Mouse (Mus musculus) limb, embryonic 15.5 days (tissue): ENCODE measurements at regions not wholly inside any gene's neighbourhood (a gene's known extent, or its start where the extent isn't known, plus 50 kb on each side); places are given as distances from the start of the nearest gene placed in this dataset.

ENCODE experiments used
- ATAC-seq: fragments of 200-750 bp; cut with Nextera tagmentation; 2 replicates; pipeline ENCODE4 v1.8.0; 2017; ENCODE audit warnings: low read depth, moderate TSS enrichment; ENCODE audit not compliant: insufficient number of reproducible peaks, low FRiP score, low TSS enrichment
- H3K27ac ChIP-seq: fragments of 300-500 bp; sonication (generic); 2 replicates; pipeline ENCODE4 v1.5.1; 2015; ENCODE audit warnings: moderate library complexity, mild to moderate bottlenecking, inconsistent platforms
- H3K27me3 ChIP-seq: fragments of 300-500 bp; sonication (generic); 2 replicates; pipeline ENCODE4 v1.6.1; 2015; ENCODE audit warnings: inconsistent platforms
- H3K36me3 ChIP-seq: fragments of 300-500 bp; sonication (generic); 2 replicates; pipeline ENCODE4 v1.6.1; 2015; ENCODE audit warnings: inconsistent platforms
- H3K4me1 ChIP-seq: fragments of 300-500 bp; sonication (generic); 2 replicates; pipeline ENCODE4 v1.6.1; 2015; ENCODE audit warnings: inconsistent platforms
- H3K4me2 ChIP-seq: fragments of 300-500 bp; sonication (generic); 2 replicates; pipeline ENCODE4 v1.6.1; 2015; ENCODE audit warnings: mild to moderate bottlenecking, inconsistent platforms
- H3K4me3 ChIP-seq: fragments of 300-500 bp; sonication (generic); 2 replicates; pipeline ENCODE4 v1.5.1; 2015; ENCODE audit warnings: mild to moderate bottlenecking, inconsistent platforms
- H3K9ac ChIP-seq: fragments of 300-500 bp; sonication (generic); 2 replicates; pipeline ENCODE4 v1.6.1; 2015; ENCODE audit warnings: inconsistent platforms
- H3K9me3 ChIP-seq: fragments of 300-500 bp; sonication (generic); 2 replicates; pipeline ENCODE4 v1.6.1; 2016; ENCODE audit warnings: inconsistent platforms
- WGBS: fragments of 180-500 bp; shearing (Covaris S2); methylation state at CpG from one replicate; pipeline ENCODE4 v1.1.7; 2015; 5-methylcytosine and 5-hydroxymethylcytosine counted together

DNA sequence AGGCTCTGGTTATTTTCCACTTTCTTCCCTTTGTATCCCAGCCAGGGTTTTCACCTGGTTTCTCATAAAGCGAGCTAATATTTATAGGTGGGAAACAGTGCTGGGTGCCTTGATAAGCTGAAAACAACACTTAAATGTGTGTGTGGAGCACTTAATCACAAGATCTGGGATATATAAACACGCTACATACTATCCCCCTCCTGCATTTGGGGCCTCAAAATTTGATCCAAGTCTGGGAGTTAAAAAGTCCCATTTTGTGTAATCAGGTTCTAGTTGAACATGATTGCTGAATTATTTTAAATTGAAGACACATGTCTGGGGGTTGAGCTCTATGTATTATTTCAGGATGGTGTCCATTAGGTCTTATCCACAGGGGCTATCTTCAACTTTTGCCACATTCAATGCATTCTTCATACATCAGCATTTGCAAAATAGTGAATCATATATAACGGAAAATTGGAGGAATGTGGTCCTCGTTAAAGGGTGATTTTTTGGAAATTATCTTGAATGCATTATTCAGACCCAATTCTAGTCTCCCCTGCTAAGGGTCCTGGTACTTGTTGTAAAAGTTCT, 303.2 kb upstream of the Npvf start:
- Histone ChIP-seq H3K36me3 (no peaks in the 10 kb centered on the region), H3K4me1 (peaks cover 5% of the 10 kb centered on the region; the same call in 1 of the 2 replicates)
- no peak for ATAC-seq

DNA sequence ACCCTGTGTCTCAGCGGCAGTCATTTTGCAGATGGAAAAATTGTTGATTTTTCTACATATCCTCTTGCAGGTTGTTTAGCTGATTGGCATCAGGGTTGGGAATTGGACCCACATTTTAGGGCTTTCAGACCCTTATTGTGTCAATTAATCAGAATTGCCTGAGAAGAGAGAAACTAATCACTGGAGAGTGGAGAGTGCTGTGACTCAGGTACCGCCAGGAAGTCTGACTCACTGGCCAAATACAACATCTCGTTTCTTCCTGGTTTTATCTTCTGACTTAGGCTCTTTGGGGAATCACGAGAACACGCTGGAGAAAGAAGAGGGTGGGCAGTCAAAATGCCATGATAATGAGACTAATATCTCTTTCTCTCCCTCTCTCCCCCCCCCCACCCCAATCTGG, 306.1 kb upstream of the Npvf start:
- ATAC-seq: no peak
- Histone ChIP-seq H3K27me3 (no peaks in the 10 kb centered on the region), H3K9me3 (no peaks in the 10 kb centered on the region), H3K27ac (no peak overlapping the region), H3K4me2 (no peak overlapping the region), H3K4me1 (peaks cover 5% of the 10 kb centered on the region; the same call in 1 of the 2 replicates), H3K9ac (no peak overlapping the region), H3K36me3 (no peaks in the 10 kb centered on the region), H3K4me3 (no peak overlapping the region)
- WGBS: 73% methylated on average over 5 of the region's 5 CpGs

More for the DNA sequence above, 303.2 kb upstream of the Npvf start:
- Histone ChIP-seq H3K4me3 (no peak overlapping the region), H3K27ac (peak overlapping the region; percentile 34), H3K9ac (no peak overlapping the region), H3K9me3 (no peaks in the 10 kb centered on the region), H3K4me2 (no peak overlapping the region), H3K27me3 (no peaks in the 10 kb centered on the region)
- 63% methylated on average over 4 of the region's 4 CpGs for WGBS

DNA sequence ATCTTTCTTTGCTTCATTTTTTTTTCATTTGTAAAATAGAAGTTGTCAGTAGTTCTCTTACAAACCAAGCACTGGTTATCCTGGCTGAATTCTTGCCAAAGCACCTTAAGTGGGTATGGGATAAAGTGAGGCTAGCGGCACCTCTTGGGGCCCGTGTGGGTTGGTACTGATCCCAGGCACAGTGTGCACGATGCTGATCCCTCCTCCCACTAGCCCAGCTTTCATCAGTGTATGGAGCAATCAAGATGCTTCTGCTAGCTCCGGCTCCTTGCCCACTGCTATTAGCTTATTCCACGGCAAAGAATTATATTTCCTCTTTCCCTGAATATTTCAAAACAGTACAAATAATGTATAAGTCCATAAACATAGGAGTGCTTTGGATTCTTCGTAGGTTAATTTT, 307.4 kb upstream of the Npvf start:
- Histone ChIP-seq H3K4me3 (no peak overlapping the region), H3K9me3 (no peaks in the 10 kb centered on the region), H3K36me3 (no peaks in the 10 kb centered on the region), H3K4me1 (peaks cover 5% of the 10 kb centered on the region; the same call in 1 of the 2 replicates), H3K9ac (no peak overlapping the region), H3K4me2 (no peak overlapping the region), H3K27me3 (no peaks in the 10 kb centered on the region), H3K27ac (no peak overlapping the region)
- 72% methylated on average over 6 of the region's 6 CpGs for WGBS
- ATAC-seq: no peak

DNA sequence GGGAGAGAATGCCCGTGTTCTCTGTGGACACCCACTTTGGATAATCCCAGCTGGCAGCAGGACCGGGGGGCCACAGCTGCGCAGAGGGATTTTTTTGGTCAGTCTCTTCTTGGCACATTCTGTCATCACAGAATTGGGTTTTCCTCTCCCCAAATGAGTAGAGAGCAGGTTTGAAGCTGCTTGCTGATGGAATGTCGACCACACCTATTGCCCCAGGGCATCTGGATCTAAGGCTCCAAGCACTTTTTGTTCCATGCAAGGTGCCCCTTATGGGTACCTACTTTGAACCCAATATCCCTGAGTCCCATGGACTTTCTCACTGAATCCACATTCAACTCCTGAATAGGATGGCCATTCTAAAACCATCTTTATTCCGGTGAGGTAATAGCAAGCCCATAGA, 314.3 kb upstream of the Npvf start:
- no peaks in the 10 kb centered on the region for H3K27me3 ChIP-seq
- H3K4me2 ChIP-seq: no peak overlapping the region
- H3K9me3 ChIP-seq: no peaks in the 10 kb centered on the region
- H3K9ac ChIP-seq: no peak overlapping the region
- H3K4me3 ChIP-seq: no peak overlapping the region
- no peak overlapping the region for H3K27ac ChIP-seq
- 75% methylated on average over 5 of the region's 5 CpGs for WGBS
- H3K4me1 ChIP-seq: peaks cover 26% of the 10 kb centered on the region
- no peak for ATAC-seq
- no peaks in the 10 kb centered on the region for H3K36me3 ChIP-seq

DNA sequence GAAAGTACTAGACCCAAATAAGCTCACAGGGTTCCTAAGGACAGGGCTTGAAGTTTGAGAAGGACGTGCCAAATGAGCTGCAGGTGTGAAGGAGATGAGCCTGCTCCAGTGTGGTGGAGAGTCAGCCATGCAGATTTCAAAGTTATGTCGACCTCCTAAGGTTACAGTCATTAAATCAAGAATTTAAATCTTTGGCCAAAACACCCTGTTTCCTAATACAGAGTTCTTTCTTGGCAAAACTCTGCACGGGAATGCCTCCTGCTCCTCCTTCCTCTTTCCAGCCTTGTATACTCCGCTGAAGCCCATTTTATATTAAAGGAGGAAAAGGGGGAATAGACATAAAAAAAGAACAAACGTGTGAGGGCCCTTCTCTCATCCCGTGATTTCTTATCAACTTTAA, 315.1 kb upstream of the Npvf start:
- ATAC-seq: no peak
- WGBS: 19% methylated on average over 6 of the region's 6 CpGs
- Histone ChIP-seq H3K4me2 (no peak overlapping the region), H3K9me3 (no peaks in the 10 kb centered on the region), H3K9ac (no peak overlapping the region), H3K27me3 (no peaks in the 10 kb centered on the region), H3K4me3 (no peak overlapping the region), H3K27ac (peak overlapping the region; percentile 48; the same call in 1 of the 2 replicates), H3K4me1 (peaks cover 26% of the 10 kb centered on the region), H3K36me3 (no peaks in the 10 kb centered on the region)

DNA sequence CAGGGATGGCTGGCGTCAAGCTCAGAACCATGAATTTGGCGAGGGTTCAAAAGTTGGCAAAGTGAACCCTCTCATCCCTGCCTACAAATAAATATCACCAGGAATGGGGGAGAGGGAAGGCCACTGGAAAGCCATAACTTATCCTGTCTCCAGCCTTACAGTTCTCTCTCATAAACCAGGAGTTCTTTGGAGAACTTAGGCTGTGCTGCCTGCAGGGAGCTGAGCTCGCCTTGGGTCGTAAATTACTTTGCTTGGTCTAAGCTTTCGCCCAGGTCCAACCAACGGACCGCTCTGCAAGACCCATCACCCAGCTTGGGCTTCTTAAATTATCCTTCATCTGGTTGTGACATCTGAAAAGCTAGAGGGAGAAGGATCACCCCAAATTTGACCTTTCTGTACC, 315.8 kb upstream of the Npvf start:
- Histone ChIP-seq H3K9ac (no peak overlapping the region), H3K27ac (peak overlapping the region; percentile 60), H3K4me3 (no peak overlapping the region), H3K4me2 (no peak overlapping the region), H3K27me3 (no peaks in the 10 kb centered on the region), H3K36me3 (no peaks in the 10 kb centered on the region), H3K9me3 (no peaks in the 10 kb centered on the region), H3K4me1 (peaks cover 26% of the 10 kb centered on the region)
- 18% methylated on average over 7 of the region's 7 CpGs for WGBS
- ATAC-seq: no peak

DNA sequence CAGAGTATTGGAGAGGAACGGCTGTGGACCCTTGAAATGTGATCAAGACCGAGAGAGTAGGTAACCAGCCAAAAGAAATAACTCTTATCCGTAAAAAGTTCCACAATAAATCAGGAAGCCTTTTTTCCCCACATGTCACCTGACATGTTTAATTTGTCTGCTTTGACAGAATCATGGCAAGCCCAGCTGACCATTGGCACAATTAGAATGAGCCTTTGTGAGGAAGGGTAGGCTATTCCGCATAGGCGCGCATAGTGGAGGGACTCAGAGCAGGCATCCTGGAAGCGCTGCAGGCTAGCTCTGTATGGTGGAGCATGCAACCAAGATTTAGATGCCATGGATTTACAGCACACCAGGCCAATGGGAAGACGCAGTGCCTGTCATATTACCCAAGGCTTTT, 316.5 kb upstream of the Npvf start:
- H3K9ac ChIP-seq: no peak overlapping the region
- H3K27ac ChIP-seq: no peak overlapping the region
- peaks cover 26% of the 10 kb centered on the region for H3K4me1 ChIP-seq
- ATAC-seq: no peak
- H3K4me3 ChIP-seq: no peak overlapping the region
- no peaks in the 10 kb centered on the region for H3K9me3 ChIP-seq
- no peaks in the 10 kb centered on the region for H3K36me3 ChIP-seq
- no peak overlapping the region for H3K4me2 ChIP-seq
- 69% methylated on average over 8 of the region's 8 CpGs for WGBS
- no peaks in the 10 kb centered on the region for H3K27me3 ChIP-seq

DNA sequence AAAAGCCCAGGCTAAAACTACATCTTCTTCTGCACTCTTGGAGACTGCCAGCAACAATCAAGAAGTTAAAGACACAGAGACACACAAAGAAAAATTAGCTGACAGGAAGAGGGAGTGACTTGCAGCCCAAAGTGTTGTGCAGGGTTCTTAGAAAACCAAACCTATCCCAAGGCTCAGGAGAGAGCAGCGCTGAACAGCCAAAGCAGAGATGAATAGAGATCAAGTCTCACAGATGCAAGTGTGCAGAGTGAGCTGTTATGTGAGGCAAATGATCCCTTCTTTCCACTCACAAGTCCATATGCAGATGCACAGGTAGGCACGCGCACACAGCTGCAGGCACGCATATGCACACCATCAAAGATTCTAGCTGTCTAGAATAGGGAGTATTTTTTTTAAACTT, 318.0 kb upstream of the Npvf start:
- Histone ChIP-seq H3K36me3 (no peaks in the 10 kb centered on the region), H3K27ac (no peak overlapping the region), H3K9ac (no peak overlapping the region), H3K4me2 (no peak overlapping the region), H3K9me3 (no peaks in the 10 kb centered on the region), H3K4me3 (no peak overlapping the region), H3K27me3 (no peaks in the 10 kb centered on the region), H3K4me1 (peaks cover 26% of the 10 kb centered on the region)
- 63% methylated on average over 4 of the region's 4 CpGs for WGBS
- ATAC-seq: no peak

DNA sequence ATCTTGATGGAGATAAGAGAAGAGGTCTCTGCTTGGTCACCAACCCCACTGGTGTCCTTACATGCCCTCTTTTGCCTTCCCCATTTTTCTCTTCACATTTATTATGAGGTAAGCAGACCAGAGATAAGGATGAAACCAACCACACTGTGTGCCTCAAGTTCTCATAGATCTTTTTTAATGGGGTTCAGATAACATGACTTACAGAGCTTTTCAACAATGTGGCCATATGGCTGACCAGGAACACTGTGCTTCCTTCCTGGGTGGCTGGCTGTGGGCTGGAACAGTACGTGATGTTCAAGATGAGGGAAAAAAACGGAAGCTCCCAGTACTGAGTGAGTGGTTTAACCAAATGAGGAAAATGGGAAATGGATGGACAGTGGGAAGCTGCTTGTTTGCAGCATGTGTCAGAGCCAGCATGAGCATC, 319.0 kb upstream of the Npvf start:
- H3K4me3 ChIP-seq: no peak overlapping the region
- no peak overlapping the region for H3K27ac ChIP-seq
- no peak for ATAC-seq
- H3K36me3 ChIP-seq: no peaks in the 10 kb centered on the region
- no peak overlapping the region for H3K9ac ChIP-seq
- 79% methylated on average over 2 of the region's 2 CpGs for WGBS
- H3K4me2 ChIP-seq: no peak overlapping the region
- H3K4me1 ChIP-seq: peaks cover 24% of the 10 kb centered on the region
- no peaks in the 10 kb centered on the region for H3K9me3 ChIP-seq
- H3K27me3 ChIP-seq: no peaks in the 10 kb centered on the region

DNA sequence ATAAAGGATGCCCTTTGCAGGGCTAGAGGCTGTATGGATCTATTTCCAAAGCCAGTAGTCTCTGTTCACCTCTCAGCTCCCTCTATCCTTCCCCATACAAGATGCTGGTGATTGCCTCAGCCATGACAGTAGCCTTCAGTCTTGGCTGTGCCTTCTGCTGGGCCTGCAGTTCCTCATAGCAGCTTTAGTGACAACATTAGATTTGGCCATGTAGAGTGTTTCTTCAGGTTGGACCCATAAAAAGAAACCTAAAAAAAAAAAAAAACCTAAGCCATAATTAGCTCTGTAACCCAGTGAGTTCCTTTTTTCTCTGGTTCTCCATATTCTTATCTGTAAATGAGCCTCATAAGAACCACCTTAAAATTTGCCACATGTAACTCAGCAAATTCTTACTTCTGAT, 319.6 kb upstream of the Npvf start:
- peaks cover 25% of the 10 kb centered on the region for H3K4me1 ChIP-seq
- H3K27ac ChIP-seq: no peak overlapping the region
- H3K36me3 ChIP-seq: no peaks in the 10 kb centered on the region
- no peak overlapping the region for H3K9ac ChIP-seq
- no peaks in the 10 kb centered on the region for H3K27me3 ChIP-seq
- no peak for ATAC-seq
- H3K9me3 ChIP-seq: no peaks in the 10 kb centered on the region
- no peak overlapping the region for H3K4me3 ChIP-seq
- no peak overlapping the region for H3K4me2 ChIP-seq

DNA sequence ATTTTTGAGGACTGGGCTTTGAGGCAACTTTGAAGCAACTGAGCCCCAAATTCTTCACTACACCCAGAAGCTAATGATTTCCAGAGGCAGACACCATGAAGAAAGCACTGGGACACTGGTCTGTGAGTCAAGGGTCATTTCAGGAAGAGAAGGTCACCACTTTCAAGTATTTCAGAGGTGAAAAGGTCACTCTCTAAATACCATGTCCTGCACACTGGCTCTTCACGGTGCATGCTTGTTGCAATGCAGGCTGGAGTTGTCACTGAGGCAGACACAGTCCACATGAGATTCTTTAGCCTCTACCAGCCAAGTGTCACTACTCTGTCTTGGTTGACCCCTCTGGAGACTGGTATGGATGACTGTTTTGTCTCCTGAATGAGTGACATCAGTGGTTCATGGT, 320.7 kb upstream of the Npvf start:
- 12% methylated on average over 1 of the region's 1 CpGs for WGBS
- Histone ChIP-seq H3K4me3 (no peak overlapping the region), H3K36me3 (no peaks in the 10 kb centered on the region), H3K4me1 (peaks cover 14% of the 10 kb centered on the region; the same call in 1 of the 2 replicates), H3K9me3 (no peaks in the 10 kb centered on the region), H3K9ac (no peak overlapping the region), H3K27me3 (no peaks in the 10 kb centered on the region), H3K4me2 (no peak overlapping the region), H3K27ac (no peak overlapping the region)
- ATAC-seq: no peak

DNA sequence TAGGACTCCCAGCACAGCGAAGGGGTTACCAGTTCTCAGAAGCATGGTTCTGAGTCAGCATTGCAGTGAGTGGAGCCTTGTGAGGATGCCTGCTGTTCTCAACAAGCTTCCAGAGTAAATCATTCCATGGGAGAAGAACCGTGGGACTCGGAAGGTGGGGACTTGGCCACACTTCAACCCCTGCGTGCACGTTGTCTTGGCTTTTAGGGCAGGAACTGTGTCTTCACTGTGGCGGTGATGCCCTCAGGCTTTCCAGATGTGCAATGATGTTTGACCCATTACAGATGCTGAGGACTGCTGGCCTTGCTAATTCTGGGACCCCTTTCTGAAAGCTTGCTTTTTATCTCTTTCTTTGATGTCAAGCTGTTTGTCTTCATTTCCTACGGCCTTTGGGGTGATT, 322.7 kb upstream of the Npvf start:
- Histone ChIP-seq H3K36me3 (no peaks in the 10 kb centered on the region), H3K4me3 (no peak overlapping the region), H3K27ac (no peak overlapping the region), H3K4me2 (no peak overlapping the region), H3K9me3 (no peaks in the 10 kb centered on the region), H3K9ac (no peak overlapping the region), H3K27me3 (no peaks in the 10 kb centered on the region), H3K4me1 (peaks cover 22% of the 10 kb centered on the region)
- 35% methylated on average over 7 of the region's 7 CpGs for WGBS
- no peak for ATAC-seq

DNA sequence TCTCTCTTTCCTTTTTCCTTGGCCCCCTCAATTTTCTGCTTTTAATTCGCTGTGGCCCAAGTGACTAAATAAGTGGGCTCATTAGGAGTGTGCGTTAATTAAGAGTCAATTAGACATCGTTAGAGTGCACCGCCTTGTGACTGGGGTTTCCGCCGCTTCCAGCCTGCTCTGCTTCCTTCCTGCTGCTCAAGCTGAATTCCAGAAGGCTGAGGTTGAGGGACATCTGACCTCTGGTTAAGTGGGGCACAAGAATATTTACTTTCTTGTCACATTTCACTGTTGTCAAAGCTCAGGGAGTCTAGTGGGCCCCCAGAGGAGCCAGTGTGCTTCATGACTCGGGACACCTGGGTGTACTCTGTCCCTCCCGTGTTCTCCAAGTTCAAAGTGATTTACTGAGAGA, 323.1 kb upstream of the Npvf start:
- H3K9ac ChIP-seq: no peak overlapping the region
- 37% methylated on average over 8 of the region's 8 CpGs for WGBS
- no peaks in the 10 kb centered on the region for H3K9me3 ChIP-seq
- no peak overlapping the region for H3K4me3 ChIP-seq
- H3K4me2 ChIP-seq: no peak overlapping the region
- no peaks in the 10 kb centered on the region for H3K36me3 ChIP-seq
- no peak overlapping the region for H3K27ac ChIP-seq
- no peaks in the 10 kb centered on the region for H3K27me3 ChIP-seq
- H3K4me1 ChIP-seq: peaks cover 23% of the 10 kb centered on the region
- ATAC-seq: no peak
